Mouse (Mus musculus) 416B (cell line): Measurements from ENCODE around the gene Fndc3b.

Experiments
- DNase-seq: peaks from one replicate; pipeline ENCODE4 v3.0.0; 2011; ENCODE audit warnings: low read depth

The Fndc3b gene

GRCm38 (mm10) chr3:27709096-27709905, 1.8 kb downstream of the Fndc3b start:
- peak; percentile 59 for DNase-seq

GRCm38 (mm10) chr3:27708581-27708980, 2.5 kb downstream of the Fndc3b start:
- peak; percentile 32 for DNase-seq

- DNase-seq: no peak
Observed at GRCm38 (mm10) chr3:27705761-27706160, 5.3 kb downstream of the Fndc3b start.

GRCm38 (mm10) chr3:27705056-27705455, 6.1 kb downstream of the Fndc3b start:
- peak; percentile 28 for DNase-seq

GRCm38 (mm10) chr3:27704641-27705040, 6.5 kb downstream of the Fndc3b start:
- DNase-seq: no peak

GRCm38 (mm10) chr3:27703531-27703930, 7.6 kb downstream of the Fndc3b start:
- DNase-seq: no peak

- no peak for DNase-seq
Observed at GRCm38 (mm10) chr3:27703081-27703480, 8.0 kb downstream of the Fndc3b start.

- DNase-seq: no peak
Observed at GRCm38 (mm10) chr3:27698671-27699070, 12.4 kb downstream of the Fndc3b start.

- no peak for DNase-seq
Observed at GRCm38 (mm10) chr3:27696449-27696797, 14.7 kb downstream of the Fndc3b start.

GRCm38 (mm10) chr3:27695612-27696448, 15.3 kb downstream of the Fndc3b start:
- DNase-seq: no peak

GRCm38 (mm10) chr3:27694586-27694985, 16.5 kb downstream of the Fndc3b start:
- no peak for DNase-seq

GRCm38 (mm10) chr3:27694111-27694510, 17.0 kb downstream of the Fndc3b start:
- peak; percentile 56 for DNase-seq

- peak; percentile 86 for DNase-seq
Observed at GRCm38 (mm10) chr3:27691486-27692160, 19.5 kb downstream of the Fndc3b start.

- DNase-seq: peak; percentile 98
Observed at GRCm38 (mm10) chr3:27690030-27690429, 21.1 kb downstream of the Fndc3b start.

- peak; percentile 93 for DNase-seq
Observed at GRCm38 (mm10) chr3:27689149-27689865, 21.8 kb downstream of the Fndc3b start.

- DNase-seq: peak; percentile 46
Observed at GRCm38 (mm10) chr3:27686732-27687491, 24.2 kb downstream of the Fndc3b start.

GRCm38 (mm10) chr3:27685650-27686208, 25.4 kb downstream of the Fndc3b start:
- DNase-seq: peak; percentile 37

- DNase-seq: no peak
Observed at GRCm38 (mm10) chr3:27685134-27685533, 26.0 kb downstream of the Fndc3b start.

GRCm38 (mm10) chr3:27683374-27683773, 27.7 kb downstream of the Fndc3b start:
- DNase-seq: no peak

- DNase-seq: peak; percentile 93
Observed at GRCm38 (mm10) chr3:27677574-27677973, 33.5 kb downstream of the Fndc3b start.

- DNase-seq: no peak
Observed at GRCm38 (mm10) chr3:27673660-27674059, 37.4 kb downstream of the Fndc3b start.
